Mouse (Mus musculus) cerebellum, postnatal 10 days (tissue): ENCODE results near the gene Bard1.

Source experiments
- DNase-seq, 2 experiments: peaks; one replicate each; pipeline ENCODE4 v3.0.0; 2021; ENCODE audit warnings: mixed read lengths in 2 of 2

The Bard1 gene

GRCm38 (mm10) chr1:71102344-71103173 lies at the start of gene Bard1:
Gene Bard1 (minus strand): TSS chr1:71103146.
- DNase-seq = peak; percentile 84 to 88

GRCm38 (mm10) chr1:71127171-71127570 lies 24.2 kb upstream of the Bard1 start:
- DNase-seq = no peak

- DNase-seq = no peak
These were observed 15.6 kb upstream of the Bard1 start for GRCm38 (mm10) chr1:71118511-71118910.

- DNase-seq = no peak
These were observed 14.3 kb upstream of the Bard1 start for GRCm38 (mm10) chr1:71117253-71117652.

- no peak for DNase-seq
These were observed 12.8 kb upstream of the Bard1 start for GRCm38 (mm10) chr1:71115781-71116180.

- DNase-seq = no peak
These were observed 6.9 kb upstream of the Bard1 start for GRCm38 (mm10) chr1:71109858-71110257.

- no peak for DNase-seq
These were observed 3.2 kb upstream of the Bard1 start for GRCm38 (mm10) chr1:71106127-71106526.

GRCm38 (mm10) chr1:71105724-71106123 lies 2.8 kb upstream of the Bard1 start:
- no peak for DNase-seq

GRCm38 (mm10) chr1:71103174-71103864 lies 373 bp upstream of the Bard1 start:
- no peak for DNase-seq

- DNase-seq = no peak
These were observed 1.5 kb downstream of the Bard1 start for GRCm38 (mm10) chr1:71101369-71101970.

- no peak for DNase-seq
These were observed 2.2 kb downstream of the Bard1 start for GRCm38 (mm10) chr1:71100591-71101368.

- peak; percentile 25 to 32 for DNase-seq
These were observed 2.9 kb downstream of the Bard1 start for GRCm38 (mm10) chr1:71099945-71100515.

- DNase-seq = no peak
These were observed 6.9 kb downstream of the Bard1 start for GRCm38 (mm10) chr1:71096031-71096430.

- no peak for DNase-seq
These were observed 7.6 kb downstream of the Bard1 start for GRCm38 (mm10) chr1:71095211-71095805.

GRCm38 (mm10) chr1:71075651-71076050 lies 27.3 kb downstream of the Bard1 start:
- no peak for DNase-seq

- DNase-seq = no peak
These were observed 32.2 kb downstream of the Bard1 start for GRCm38 (mm10) chr1:71070771-71071170.

GRCm38 (mm10) chr1:71068728-71069304 lies 34.1 kb downstream of the Bard1 start:
- DNase-seq = no peak

- DNase-seq = no peak
These were observed 39.0 kb downstream of the Bard1 start for GRCm38 (mm10) chr1:71063885-71064492.

GRCm38 (mm10) chr1:71056143-71056542 lies 46.8 kb downstream of the Bard1 start:
- peak; percentile 26 to 49 for DNase-seq

- DNase-seq = peak; percentile 64
These were observed 47.5 kb downstream of the Bard1 start for GRCm38 (mm10) chr1:71055454-71055853.

GRCm38 (mm10) chr1:71052756-71053155 lies 50.2 kb downstream of the Bard1 start:
- DNase-seq = no peak
